Mouse (Mus musculus) intestine, postnatal 0 days (tissue): Measurements from ENCODE around the gene Esyt2. TPM values are rescaled to one million over a fixed set of nuclear protein-coding genes. Genes with fewer than 3 reads are reported as not detected.
A peak's percentile ranks its signal among the peaks of the same experiment; 100 is the strongest.

Source experiments
- ATAC-seq: fragments of 200-750 bp; cut with Nextera tagmentation; 2 replicates; pipeline ENCODE4 v1.8.0; 2017; ENCODE audit warnings: mild to moderate bottlenecking, moderate TSS enrichment, moderate library complexity
- H3K27ac ChIP-seq: fragments of 300-500 bp; sonication (generic); 2 replicates; pipeline ENCODE4 v1.5.1; 2014; ENCODE audit warnings: mild to moderate bottlenecking, low read depth, low read length, moderate library complexity
- H3K27me3 ChIP-seq: fragments of 300-500 bp; sonication (generic); replicated peaks from 2 replicates; pipeline ENCODE4 v1.6.1; 2014; ENCODE audit warnings: low read length, mixed read lengths; ENCODE audit not compliant: control insufficient read depth, insufficient read depth
- H3K36me3 ChIP-seq: fragments of 300-500 bp; sonication (generic); 2 replicates; pipeline ENCODE4 v1.6.1; 2014; ENCODE audit warnings: mild to moderate bottlenecking, moderate library complexity; ENCODE audit not compliant: control insufficient read depth, insufficient read depth
- H3K4me1 ChIP-seq: fragments of 300-500 bp; sonication (generic); replicated peaks from 2 replicates; pipeline ENCODE4 v1.6.1; 2014; ENCODE audit warnings: antibody characterized with exemption, low read length, mixed read lengths; ENCODE audit not compliant: control insufficient read depth, insufficient read depth
- H3K4me2 ChIP-seq: fragments of 300-500 bp; sonication (generic); replicated peaks from 2 replicates; pipeline ENCODE4 v1.6.1; 2014; ENCODE audit warnings: low read depth, mild to moderate bottlenecking, moderate library complexity
- H3K4me3 ChIP-seq: fragments of 300-500 bp; sonication (generic); 2 replicates; pipeline ENCODE4 v1.5.1; 2014; ENCODE audit warnings: low read depth, low read length
- H3K9ac ChIP-seq: fragments of 300-500 bp; sonication (generic); 2 replicates; pipeline ENCODE4 v1.6.1; 2014; ENCODE audit warnings: mild to moderate bottlenecking, low read depth, low read length
- H3K9me3 ChIP-seq: fragments of 300-500 bp; sonication (generic); 2 replicates; pipeline ENCODE4 v1.6.1; 2016; ENCODE audit warnings: mixed run types; ENCODE audit not compliant: control insufficient read depth
- CTCF ChIP-seq: sonication (generic); IDR thresholded peaks from 2 replicates; pipeline ENCODE4 v1.5.1; 2016; ENCODE audit warnings: low read depth, mild to moderate bottlenecking, control low read depth, antibody characterized with exemption, moderate library complexity
- WGBS: fragments of 180-500 bp; shearing (Covaris S2); extraction: QIAGEN DNeasy Blood & Tissue Kit; methylation state at CpG from one replicate; pipeline ENCODE4 v1.1.7; 2014; 5-methylcytosine and 5-hydroxymethylcytosine counted together
- polyA plus RNA-seq: library from polyadenylated mRNA; unstranded; fragments of >200 nt; fragmentation: Nextera tagmentation; extraction: Ambion mirVana; gene quantifications from 2 replicates; pipeline ENCODE4 v1.2.1, GENCODE M21; 2015

Esyt2 gene
- polyA plus RNA-seq, 1 experiment from 2014 or later, result 14.1 TPM

DNA sequence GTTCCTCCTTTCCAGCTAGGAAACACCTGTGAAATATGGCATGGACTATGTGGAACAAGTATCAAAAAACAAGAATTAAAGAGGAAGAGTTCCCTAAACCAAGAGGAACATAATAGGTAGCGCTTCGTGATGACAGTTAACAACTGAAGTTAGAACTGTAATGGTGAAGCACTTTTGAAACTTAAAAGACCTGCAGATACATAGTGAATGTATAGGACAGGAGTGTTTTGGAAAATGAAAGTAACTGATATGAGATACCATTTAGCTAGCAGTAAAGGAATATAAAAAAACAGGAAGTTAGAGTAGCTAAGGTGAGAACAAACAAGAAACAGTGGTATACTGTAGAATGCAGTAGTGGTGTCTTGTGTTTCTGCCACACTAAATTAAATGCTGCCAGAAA lies 1.9 kb downstream of the Esyt2 start:
- Histone ChIP-seq H3K9ac (no peak overlapping the region), H3K4me1 (no peaks in the 10 kb centered on the region), H3K27me3 (no peaks in the 10 kb centered on the region), H3K27ac (no peak overlapping the region), H3K4me2 (peak overlapping the region; percentile 80), H3K4me3 (peak overlapping the region; percentile 92), H3K9me3 (no peaks in the 10 kb centered on the region), H3K36me3 (no peaks in the 10 kb centered on the region)
- no peak for TF ChIP-seq CTCF
- 72% methylated on average over 2 of the region's 2 CpGs for WGBS
- ATAC-seq, result no peak

DNA sequence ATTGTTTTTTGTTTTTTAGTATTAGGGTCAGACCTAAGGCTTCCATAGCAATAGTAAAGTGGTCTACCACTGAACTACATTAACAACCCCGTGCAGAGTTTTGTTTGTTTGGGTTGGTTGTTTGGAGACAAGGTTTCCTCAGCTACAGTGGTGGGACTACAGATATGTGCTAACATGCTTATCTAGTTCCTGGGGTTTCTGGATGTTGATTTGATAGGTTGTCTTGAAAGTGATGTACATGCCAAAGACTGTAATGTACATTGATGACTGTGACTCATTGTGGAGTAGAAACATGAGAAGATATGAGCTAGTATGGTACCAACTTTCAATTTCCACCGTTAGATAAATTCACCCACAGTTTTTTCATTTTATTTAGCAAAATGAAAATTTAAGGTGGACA lies 2.5 kb downstream of the Esyt2 start:
- Histone ChIP-seq H3K4me1 (no peaks in the 10 kb centered on the region), H3K4me2 (peak overlapping the region; percentile 80; the same call in 1 of the 2 replicates), H3K36me3 (no peaks in the 10 kb centered on the region), H3K27me3 (no peaks in the 10 kb centered on the region), H3K4me3 (no peak overlapping the region), H3K9ac (no peak overlapping the region), H3K27ac (no peak overlapping the region), H3K9me3 (no peaks in the 10 kb centered on the region)
- ATAC-seq, result no peak
- 60% methylated on average over 2 of the region's 2 CpGs for WGBS
- no peak for TF ChIP-seq CTCF

DNA sequence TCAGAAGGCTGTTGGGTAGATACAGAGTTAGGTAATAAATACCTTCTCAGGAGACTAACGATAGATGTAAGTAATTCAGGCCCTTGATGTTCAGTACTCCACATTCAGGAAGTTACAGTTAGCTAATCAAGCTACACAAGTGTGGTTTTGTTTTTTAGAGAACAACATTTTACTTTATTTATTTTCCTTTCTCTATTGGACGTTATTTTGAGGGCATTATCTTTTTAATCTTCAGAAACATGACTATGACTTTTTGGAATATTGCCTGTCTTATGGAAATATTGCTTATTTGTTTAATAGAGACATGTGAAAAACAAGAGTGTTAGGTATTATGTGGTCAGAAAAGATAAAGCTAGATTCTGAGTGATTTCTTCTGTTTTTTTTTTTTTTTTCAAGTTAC lies 12.2 kb downstream of the Esyt2 start:
- no peak for ATAC-seq
- Histone ChIP-seq H3K36me3 (no peaks in the 10 kb centered on the region), H3K4me1 (no peaks in the 10 kb centered on the region; the same call in 1 of the 2 replicates), H3K4me2 (no peak overlapping the region), H3K4me3 (no peak overlapping the region), H3K9ac (no peak overlapping the region), H3K27me3 (no peaks in the 10 kb centered on the region), H3K27ac (no peak overlapping the region), H3K9me3 (no peaks in the 10 kb centered on the region)
- 26% methylated on average over 2 of the region's 2 CpGs for WGBS
- no peak for TF ChIP-seq CTCF

DNA sequence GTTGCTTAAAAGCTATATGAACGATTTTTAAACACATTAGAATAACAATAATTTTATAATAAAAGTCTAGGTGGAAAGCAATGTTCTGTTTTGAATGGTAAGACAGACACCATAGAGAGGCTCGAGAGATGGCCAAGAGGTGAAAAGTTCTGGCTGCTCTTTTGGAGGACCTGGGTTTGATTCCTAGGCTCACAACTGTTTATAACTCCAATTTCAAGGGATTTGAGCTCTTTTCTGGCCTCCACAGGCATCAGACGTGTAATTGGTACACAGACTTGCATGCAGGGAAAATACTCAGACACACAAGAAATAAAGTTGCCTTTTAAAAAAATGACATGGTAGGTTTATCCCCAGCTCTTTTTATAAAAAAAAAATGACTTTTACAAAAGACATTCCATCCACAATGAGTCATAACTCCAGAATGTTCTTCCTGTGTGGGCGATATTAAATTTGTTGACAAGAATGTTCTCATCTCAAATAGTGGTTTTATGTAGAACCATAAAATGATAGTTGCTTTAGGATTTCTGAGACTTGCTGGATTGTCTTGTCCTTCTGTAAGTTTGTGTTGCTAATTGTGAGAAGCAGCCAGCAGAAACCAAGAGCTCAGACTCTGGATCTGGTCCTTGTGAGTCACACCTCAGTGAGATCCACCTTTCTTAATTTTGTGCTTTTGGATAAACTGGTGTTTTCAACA lies 12.8 kb downstream of the Esyt2 start:
- TF ChIP-seq CTCF, result no peak
- Histone ChIP-seq H3K4me2 (no peak overlapping the region), H3K27ac (no peak overlapping the region), H3K9me3 (no peaks in the 10 kb centered on the region), H3K4me1 (no peaks in the 10 kb centered on the region; the same call in 1 of the 2 replicates), H3K4me3 (no peak overlapping the region), H3K36me3 (no peaks in the 10 kb centered on the region), H3K9ac (no peak overlapping the region), H3K27me3 (no peaks in the 10 kb centered on the region)
- 69% methylated on average over 4 of the region's 4 CpGs for WGBS
- no peak for ATAC-seq

DNA sequence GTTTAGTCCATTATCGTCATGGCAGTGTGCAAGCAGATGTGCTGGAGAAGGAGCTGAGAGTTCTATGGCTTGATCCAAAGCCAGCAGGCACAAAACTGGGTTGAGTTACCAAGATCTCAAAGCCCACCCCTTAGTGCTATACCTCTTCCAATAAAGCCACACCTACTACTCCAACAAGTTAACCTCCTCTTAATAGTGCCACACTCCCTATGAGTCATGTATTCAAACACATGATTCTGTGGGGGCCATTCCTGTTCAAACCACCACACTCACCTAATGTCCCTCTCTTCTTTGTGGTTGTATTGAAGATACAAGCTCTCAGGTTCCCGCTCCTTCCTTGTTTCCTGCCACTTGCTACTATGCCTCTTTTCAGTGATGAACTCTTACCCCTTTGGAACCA lies 18.9 kb downstream of the Esyt2 start:
- Histone ChIP-seq H3K9ac (no peak overlapping the region), H3K27me3 (no peaks in the 10 kb centered on the region), H3K4me2 (0 out of 2 replicates have a peak overlapping the region, but pooled peaks have one; percentile 13), H3K4me1 (no peaks in the 10 kb centered on the region), H3K36me3 (no peaks in the 10 kb centered on the region), H3K4me3 (no peak overlapping the region), H3K9me3 (no peaks in the 10 kb centered on the region), H3K27ac (no peak overlapping the region)
- 49% methylated on average over 2 of the region's 2 CpGs for WGBS
- no peak for TF ChIP-seq CTCF
- peak; percentile 73 for ATAC-seq

DNA sequence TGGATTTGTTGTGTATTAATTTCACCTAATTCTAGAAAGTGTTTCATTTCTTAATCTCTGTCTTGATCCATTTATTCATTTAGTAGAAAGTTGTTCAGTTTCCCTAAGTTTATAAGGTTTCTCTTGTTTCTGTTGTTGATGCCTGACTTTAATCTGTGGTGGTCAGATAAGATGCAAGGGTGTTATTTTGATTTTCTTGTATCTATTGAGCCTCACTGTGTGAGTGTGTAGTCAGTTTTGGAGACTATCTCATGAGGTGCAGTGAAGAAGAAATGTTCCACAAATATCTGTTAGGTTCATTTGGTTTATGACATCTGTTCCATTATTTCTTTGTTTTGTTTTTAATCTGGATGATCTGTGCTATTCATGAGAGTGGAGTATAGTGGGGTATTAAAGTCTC lies 21.2 kb downstream of the Esyt2 start:
- H3K9me3 ChIP-seq, result no peaks in the 10 kb centered on the region
- no peak for ATAC-seq
- no peaks in the 10 kb centered on the region for H3K27me3 ChIP-seq
- no peaks in the 10 kb centered on the region for H3K36me3 ChIP-seq
- no peak overlapping the region for H3K4me2 ChIP-seq
- TF ChIP-seq CTCF, result no peak
- no peak overlapping the region for H3K27ac ChIP-seq
- H3K4me1 ChIP-seq, result no peaks in the 10 kb centered on the region
- no peak overlapping the region for H3K9ac ChIP-seq
- no peak overlapping the region for H3K4me3 ChIP-seq

DNA sequence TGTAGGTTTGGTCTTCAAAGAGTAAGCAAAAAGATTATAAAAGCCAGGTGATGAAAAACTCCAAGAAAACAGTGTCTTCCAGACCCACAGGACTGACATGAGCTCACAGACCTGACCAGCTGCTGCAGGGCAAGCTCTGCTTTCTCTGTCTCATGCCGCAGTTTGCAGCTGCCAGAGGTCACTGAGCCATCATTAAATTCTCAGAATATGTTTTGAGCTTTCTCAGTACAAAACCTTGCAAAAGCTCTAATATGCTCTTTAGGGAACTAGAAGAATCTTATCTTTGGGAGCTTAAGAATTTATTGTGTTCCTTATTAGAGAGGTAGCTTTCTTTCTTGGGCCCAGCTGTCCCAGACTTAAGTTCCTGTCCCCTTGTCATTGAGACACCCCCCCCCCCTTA lies 25.0 kb downstream of the Esyt2 start:
- Histone ChIP-seq H3K36me3 (no peaks in the 10 kb centered on the region), H3K4me2 (no peak overlapping the region), H3K27ac (no peak overlapping the region), H3K27me3 (no peaks in the 10 kb centered on the region), H3K9me3 (no peaks in the 10 kb centered on the region), H3K4me1 (no peaks in the 10 kb centered on the region), H3K9ac (no peak overlapping the region), H3K4me3 (no peak overlapping the region)
- TF ChIP-seq CTCF, result no peak
- WGBS, result 41% methylated on average over 1 of the region's 1 CpGs
- no peak for ATAC-seq
